18 mouse cellular contexts compared by ENCODE assay signal in genomic region chr11:42501166-42501565, GRCm38 (mm10).
A peak's percentile ranks its signal among the peaks of the same experiment; 100 is the strongest.
DNase-seq lines count a peak whose midpoint lies in the region; ATAC-seq lines count a peak whose summit lies in the region.
"Had no signal": no experiment of that assay in that cellular context is flagged by ENCODE, and none has a peak within 500 bp of the region (broad histone marks: within the 10 kb centered on the region; RNA-seq: fewer than 3 reads in every experiment).

No protein-coding gene starts in this region.

- peak; percentile 77 for ATAC-seq in kidney, embryonic 15.5 days (replicated peaks; ENCODE audit: low FRiP score)
- ATAC-seq in forebrain, embryonic 15.5 days (replicated peaks): peak; percentile 71; the same call in 1 of the 2 replicates
- ATAC-seq: hindbrain, postnatal 0 days had no signal

- H3K9me3 ChIP-seq in kidney, embryonic 15.5 days (replicated peaks): no peaks in the 10 kb centered on the region
- H3K9me3 ChIP-seq in forebrain, embryonic 15.5 days: no peaks in the 10 kb centered on the region
- H3K9me3 ChIP-seq: embryonic facial prominence, embryonic 10.5 days; heart, embryonic 15.5 days; hindbrain, embryonic 13.5 days had no signal

- no peaks in the 10 kb centered on the region for H3K36me3 ChIP-seq in kidney, embryonic 15.5 days
- H3K36me3 ChIP-seq in forebrain, embryonic 15.5 days: no peaks in the 10 kb centered on the region
- H3K36me3 ChIP-seq: embryonic facial prominence, embryonic 10.5 days; heart, embryonic 15.5 days; hindbrain, embryonic 13.5 days had no signal

- DNase-seq in kidney, postnatal 25 days: no peak
- DNase-seq in retina, embryonic 14.5 days (ENCODE audit: low spot score): peak; percentile 4
- DNase-seq in retina, postnatal 1 day: no peak
- no peak for DNase-seq in layer of hippocampus, adult 18-20 months (ENCODE audit: low spot score in 2 of 2)
- DNase-seq: adrenal gland, adult 2 months; adrenal gland, postnatal 25 days; cerebellum, adult 2 months; cerebellum, postnatal 10 days; gastrocnemius, postnatal 14 days; heart, adult 2 months; heart, postnatal 14 days had no signal

- H3K27ac ChIP-seq in kidney, embryonic 15.5 days: no peak overlapping the region
- H3K27ac ChIP-seq in forebrain, embryonic 15.5 days (replicated peaks): no peak overlapping the region
- H3K27ac ChIP-seq: embryonic facial prominence, embryonic 10.5 days; heart, adult 2 months; heart, embryonic 15.5 days; hindbrain, embryonic 13.5 days; hindbrain, postnatal 0 days had no signal

- no peaks in the 10 kb centered on the region for H3K4me1 ChIP-seq in kidney, embryonic 15.5 days
- peaks cover 4% of the 10 kb centered on the region; the same call in 1 of the 2 replicates for H3K4me1 ChIP-seq in forebrain, embryonic 15.5 days
- H3K4me1 ChIP-seq: embryonic facial prominence, embryonic 10.5 days; heart, embryonic 15.5 days; hindbrain, embryonic 13.5 days had no signal

- no peaks in the 10 kb centered on the region for H3K27me3 ChIP-seq in kidney, embryonic 15.5 days
- H3K27me3 ChIP-seq in forebrain, embryonic 15.5 days: no peaks in the 10 kb centered on the region
- H3K27me3 ChIP-seq: heart, embryonic 15.5 days; hindbrain, embryonic 13.5 days had no signal

- H3K4me3 ChIP-seq in kidney, embryonic 15.5 days (replicated peaks): no peak overlapping the region
- H3K4me3 ChIP-seq in forebrain, embryonic 15.5 days: no peak overlapping the region
- H3K4me3 ChIP-seq: embryonic facial prominence, embryonic 10.5 days; heart, adult 2 months; heart, embryonic 15.5 days; hindbrain, embryonic 13.5 days had no signal

- H3K9ac ChIP-seq in kidney, embryonic 15.5 days: no peak overlapping the region
- H3K9ac ChIP-seq in forebrain, embryonic 15.5 days (replicated peaks): no peak overlapping the region
- H3K9ac ChIP-seq: heart, embryonic 15.5 days; hindbrain, embryonic 13.5 days had no signal

- H3K4me2 ChIP-seq in kidney, embryonic 15.5 days: no peak overlapping the region
- H3K4me2 ChIP-seq in forebrain, embryonic 15.5 days (replicated peaks): no peak overlapping the region
- H3K4me2 ChIP-seq: heart, embryonic 11.5 days; heart, embryonic 15.5 days; hindbrain, embryonic 13.5 days had no signal
